Mouse (Mus musculus) intestine, embryonic 15.5 days (tissue): ENCODE measurements around the gene Apbb2. TPM values are rescaled to one million over a fixed set of nuclear protein-coding genes. Genes with fewer than 3 reads are reported as not detected.

ENCODE experiments used
- ATAC-seq: fragments of 200-750 bp; cut with Nextera tagmentation; 2 replicates; pipeline ENCODE4 v1.8.0; 2017; ENCODE audit warnings: moderate TSS enrichment, moderate library complexity
- H3K27ac ChIP-seq: fragments of 300-500 bp; sonication (generic); 2 replicates; pipeline ENCODE4 v1.5.1; 2015; ENCODE audit warnings: mild to moderate bottlenecking, inconsistent platforms
- H3K27me3 ChIP-seq: fragments of 300-500 bp; sonication (generic); replicated peaks from 2 replicates; pipeline ENCODE4 v1.6.1; 2015; ENCODE audit warnings: inconsistent platforms
- H3K36me3 ChIP-seq: fragments of 300-500 bp; sonication (generic); 2 replicates; pipeline ENCODE4 v1.6.1; 2015; ENCODE audit warnings: inconsistent platforms
- H3K4me1 ChIP-seq: fragments of 300-500 bp; sonication (generic); replicated peaks from 2 replicates; pipeline ENCODE4 v1.6.1; 2015; ENCODE audit warnings: inconsistent platforms
- H3K4me2 ChIP-seq: fragments of 300-500 bp; sonication (generic); replicated peaks from 2 replicates; pipeline ENCODE4 v1.6.1; 2015; ENCODE audit warnings: mild to moderate bottlenecking, inconsistent platforms
- H3K4me3 ChIP-seq: fragments of 300-500 bp; sonication (generic); replicated peaks from 2 replicates; pipeline ENCODE4 v1.5.1; 2015; ENCODE audit warnings: inconsistent platforms
- H3K9ac ChIP-seq: fragments of 300-500 bp; sonication (generic); 2 replicates; pipeline ENCODE4 v1.6.1; 2015; ENCODE audit warnings: inconsistent platforms
- H3K9me3 ChIP-seq: fragments of 300-500 bp; sonication (generic); 2 replicates; pipeline ENCODE4 v1.6.1; 2016; ENCODE audit warnings: inconsistent platforms
- WGBS: fragments of 180-500 bp; shearing (Covaris S2); methylation state at CpG from one replicate; pipeline ENCODE4 v1.1.7; 2015; 5-methylcytosine and 5-hydroxymethylcytosine counted together
- polyA plus RNA-seq: library from polyadenylated mRNA; unstranded; fragments of >200 nt; fragmentation: Nextera tagmentation; extraction: Ambion mirVana; gene quantifications from 2 replicates; pipeline ENCODE4 v1.2.1, GENCODE M21; 2015

Apbb2 gene
- polyA plus RNA-seq, 1 experiment from 2014 or later = 35.4 TPM

GRCm38 (mm10) chr5:66455271-66455670, 163.3 kb downstream of the Apbb2 start:
- H3K4me3 ChIP-seq = no peak overlapping the region
- 0 out of 2 replicates have a peak, but pooled peaks cover 2% of the 10 kb centered on the region for H3K36me3 ChIP-seq
- H3K4me2 ChIP-seq = no peak overlapping the region
- no peak overlapping the region for H3K27ac ChIP-seq
- H3K4me1 ChIP-seq = 0 out of 2 replicates have a peak, but pooled peaks cover 4% of the 10 kb centered on the region
- no peak for ATAC-seq
- no peak overlapping the region for H3K9ac ChIP-seq
- WGBS = 83% methylated on average over 5 of the region's 5 CpGs
- no peaks in the 10 kb centered on the region for H3K27me3 ChIP-seq
- H3K9me3 ChIP-seq = no peaks in the 10 kb centered on the region

- no peak overlapping the region for H3K4me3 ChIP-seq
- H3K36me3 ChIP-seq = 0 out of 2 replicates have a peak, but pooled peaks cover 2% of the 10 kb centered on the region
- 80% methylated on average over 4 of the region's 4 CpGs for WGBS
- H3K27ac ChIP-seq = no peak overlapping the region
- no peak overlapping the region for H3K9ac ChIP-seq
- no peak for ATAC-seq
- no peaks in the 10 kb centered on the region for H3K27me3 ChIP-seq
- H3K9me3 ChIP-seq = no peaks in the 10 kb centered on the region
- no peak overlapping the region for H3K4me2 ChIP-seq
- H3K4me1 ChIP-seq = 0 out of 2 replicates have a peak, but pooled peaks cover 4% of the 10 kb centered on the region
These were observed 163.8 kb downstream of the Apbb2 start for GRCm38 (mm10) chr5:66454826-66455225.

- no peaks in the 10 kb centered on the region for H3K27me3 ChIP-seq
- H3K4me1 ChIP-seq = no peaks in the 10 kb centered on the region
- no peak overlapping the region for H3K9ac ChIP-seq
- no peak overlapping the region for H3K4me3 ChIP-seq
- no peak overlapping the region for H3K4me2 ChIP-seq
- ATAC-seq = no peak
- H3K36me3 ChIP-seq = 0 out of 2 replicates have a peak, but pooled peaks cover 2% of the 10 kb centered on the region
- WGBS = 26% methylated on average over 4 of the region's 4 CpGs
- H3K9me3 ChIP-seq = no peaks in the 10 kb centered on the region
- no peak overlapping the region for H3K27ac ChIP-seq
These were observed 165.5 kb downstream of the Apbb2 start for GRCm38 (mm10) chr5:66453106-66453505.

GRCm38 (mm10) chr5:66451561-66451960, 167.0 kb downstream of the Apbb2 start:
- no peaks in the 10 kb centered on the region for H3K4me1 ChIP-seq
- H3K4me2 ChIP-seq = no peak overlapping the region
- 81% methylated on average over 5 of the region's 5 CpGs for WGBS
- H3K27me3 ChIP-seq = no peaks in the 10 kb centered on the region
- H3K9ac ChIP-seq = no peak overlapping the region
- H3K4me3 ChIP-seq = no peak overlapping the region
- H3K36me3 ChIP-seq = 0 out of 2 replicates have a peak, but pooled peaks cover 2% of the 10 kb centered on the region
- H3K9me3 ChIP-seq = no peaks in the 10 kb centered on the region
- no peak overlapping the region for H3K27ac ChIP-seq
- ATAC-seq = no peak

- WGBS = 85% methylated on average over 7 of the region's 7 CpGs
- H3K9ac ChIP-seq = no peak overlapping the region
- no peaks in the 10 kb centered on the region for H3K36me3 ChIP-seq
- H3K27ac ChIP-seq = no peak overlapping the region
- no peaks in the 10 kb centered on the region for H3K27me3 ChIP-seq
- no peak for ATAC-seq
- no peak overlapping the region for H3K4me2 ChIP-seq
- no peaks in the 10 kb centered on the region for H3K9me3 ChIP-seq
- no peak overlapping the region for H3K4me3 ChIP-seq
- H3K4me1 ChIP-seq = no peaks in the 10 kb centered on the region
These were observed 173.1 kb downstream of the Apbb2 start for GRCm38 (mm10) chr5:66445497-66445896.

- H3K27me3 ChIP-seq = no peaks in the 10 kb centered on the region
- 91% methylated on average over 7 of the region's 7 CpGs for WGBS
- no peaks in the 10 kb centered on the region for H3K36me3 ChIP-seq
- H3K4me1 ChIP-seq = no peaks in the 10 kb centered on the region
- no peak overlapping the region for H3K27ac ChIP-seq
- ATAC-seq = no peak
- H3K9ac ChIP-seq = no peak overlapping the region
- H3K4me2 ChIP-seq = no peak overlapping the region
- no peak overlapping the region for H3K4me3 ChIP-seq
- H3K9me3 ChIP-seq = no peaks in the 10 kb centered on the region
These were observed 176.3 kb downstream of the Apbb2 start for GRCm38 (mm10) chr5:66442260-66442659.

GRCm38 (mm10) chr5:66436791-66437246, 181.8 kb downstream of the Apbb2 start:
- no peak overlapping the region for H3K9ac ChIP-seq
- no peaks in the 10 kb centered on the region for H3K4me1 ChIP-seq
- H3K36me3 ChIP-seq = no peaks in the 10 kb centered on the region
- H3K27ac ChIP-seq = no peak overlapping the region
- no peak overlapping the region for H3K4me3 ChIP-seq
- 94% methylated on average over 2 of the region's 2 CpGs for WGBS
- H3K27me3 ChIP-seq = no peaks in the 10 kb centered on the region
- no peak overlapping the region for H3K4me2 ChIP-seq
- no peaks in the 10 kb centered on the region for H3K9me3 ChIP-seq
- no peak for ATAC-seq

- Histone ChIP-seq H3K4me1 (no peaks in the 10 kb centered on the region), H3K4me2 (no peak overlapping the region), H3K4me3 (no peak overlapping the region), H3K36me3 (no peaks in the 10 kb centered on the region), H3K27ac (no peak overlapping the region), H3K9ac (no peak overlapping the region), H3K9me3 (no peaks in the 10 kb centered on the region), H3K27me3 (no peaks in the 10 kb centered on the region)
- ATAC-seq = no peak
- WGBS = 87% methylated on average over 4 of the region's 4 CpGs
These were observed 183.4 kb downstream of the Apbb2 start for GRCm38 (mm10) chr5:66435158-66435557.

GRCm38 (mm10) chr5:66429076-66429475, 189.5 kb downstream of the Apbb2 start:
- no peak overlapping the region for H3K4me3 ChIP-seq

GRCm38 (mm10) chr5:66428071-66428470, 190.5 kb downstream of the Apbb2 start:
- no peak overlapping the region for H3K4me2 ChIP-seq
- no peaks in the 10 kb centered on the region for H3K27me3 ChIP-seq
- H3K9ac ChIP-seq = no peak overlapping the region
- no peaks in the 10 kb centered on the region for H3K4me1 ChIP-seq
- no peak overlapping the region for H3K4me3 ChIP-seq
- no peak for ATAC-seq
- H3K36me3 ChIP-seq = no peaks in the 10 kb centered on the region
- H3K9me3 ChIP-seq = no peaks in the 10 kb centered on the region
- H3K27ac ChIP-seq = no peak overlapping the region

More at GRCm38 (mm10) chr5:66429076-66429475, 189.5 kb downstream of the Apbb2 start:
- H3K9ac ChIP-seq = no peak overlapping the region
- no peaks in the 10 kb centered on the region for H3K36me3 ChIP-seq
- H3K27me3 ChIP-seq = no peaks in the 10 kb centered on the region
- WGBS = 64% methylated on average over 2 of the region's 2 CpGs
- H3K4me1 ChIP-seq = no peaks in the 10 kb centered on the region
- no peak overlapping the region for H3K27ac ChIP-seq
- H3K4me2 ChIP-seq = no peak overlapping the region
- no peaks in the 10 kb centered on the region for H3K9me3 ChIP-seq
- no peak for ATAC-seq

- ATAC-seq = no peak
- Histone ChIP-seq H3K4me3 (no peak overlapping the region), H3K27me3 (no peaks in the 10 kb centered on the region), H3K27ac (no peak overlapping the region), H3K36me3 (no peaks in the 10 kb centered on the region), H3K4me1 (no peaks in the 10 kb centered on the region), H3K9me3 (no peaks in the 10 kb centered on the region), H3K9ac (no peak overlapping the region), H3K4me2 (no peak overlapping the region)
- WGBS = 61% methylated on average over 4 of the region's 4 CpGs
These were observed 194.7 kb downstream of the Apbb2 start for GRCm38 (mm10) chr5:66423909-66424308.

GRCm38 (mm10) chr5:66423466-66423865, 195.1 kb downstream of the Apbb2 start:
- ATAC-seq = no peak
- Histone ChIP-seq H3K9me3 (no peaks in the 10 kb centered on the region), H3K9ac (no peak overlapping the region), H3K36me3 (no peaks in the 10 kb centered on the region), H3K4me2 (no peak overlapping the region), H3K4me3 (no peak overlapping the region), H3K27ac (no peak overlapping the region), H3K27me3 (no peaks in the 10 kb centered on the region), H3K4me1 (no peaks in the 10 kb centered on the region)
- 93% methylated on average over 4 of the region's 4 CpGs for WGBS

- WGBS = 86% methylated on average over 4 of the region's 4 CpGs
- Histone ChIP-seq H3K27ac (no peak overlapping the region), H3K9ac (no peak overlapping the region)
These were observed 196.6 kb downstream of the Apbb2 start for GRCm38 (mm10) chr5:66421954-66422353.

More at GRCm38 (mm10) chr5:66421954-66422353, 196.6 kb downstream of the Apbb2 start:
- no peaks in the 10 kb centered on the region for H3K36me3 ChIP-seq
- H3K4me1 ChIP-seq = no peaks in the 10 kb centered on the region
- H3K9me3 ChIP-seq = no peaks in the 10 kb centered on the region
- no peak for ATAC-seq
- no peaks in the 10 kb centered on the region for H3K27me3 ChIP-seq
- H3K4me2 ChIP-seq = no peak overlapping the region
- no peak overlapping the region for H3K4me3 ChIP-seq
